Mouse (Mus musculus): ENCODE results near the gene Hibch. TPM values are rescaled to one million over a fixed set of nuclear protein-coding genes. Genes with fewer than 3 reads are reported as not detected.

The Hibch gene
- polyA plus RNA-seq (2016; fragmentation: Nextera tagmentation; extraction: Ambion mirVana): 22.7 and 28.3 TPM in 2 replicates

- Histone ChIP-seq H3K27me3 (ENCODE audit: insufficient read depth, poor library complexity, severe bottlenecking) (no peaks in the 10 kb centered on the region), H3K9me3 (no peaks in the 10 kb centered on the region), H3K4me3 (peak within 1 kb of the TSS; percentile 69), H3K27ac (peak within 1 kb of the TSS; percentile 89), H3K36me3 (no peaks in the 10 kb centered on the region), H3K4me1 (replicated peaks) (peaks cover 12% of the 10 kb centered on the region)
- DNase-seq (ENCODE audit: low spot score): peak; percentile 99
- WGBS: 3% methylated on average over 45 of the region's 45 CpGs
Measured at GRCm38 (mm10) chr1:52844782-52845665, at the start of gene Hibch. Gene Hibch (plus strand): TSS chr1:52844929.

- Histone ChIP-seq H3K9me3 (no peaks in the 10 kb centered on the region), H3K4me1 (replicated peaks) (peaks cover 8% of the 10 kb centered on the region; the same call in 1 of the 2 replicates), H3K36me3 (peaks cover 5% of the 10 kb centered on the region; the same call in 1 of the 2 replicates), H3K27ac (no peak overlapping the region), H3K27me3 (ENCODE audit: insufficient read depth, poor library complexity, severe bottlenecking) (no peaks in the 10 kb centered on the region), H3K4me3 (no peak overlapping the region)
- no peak for DNase-seq (ENCODE audit: low spot score)
- 86% methylated on average over 2 of the region's 2 CpGs for WGBS
Measured at GRCm38 (mm10) chr1:52795927-52796326, 48.8 kb upstream of the Hibch start.

DNA sequence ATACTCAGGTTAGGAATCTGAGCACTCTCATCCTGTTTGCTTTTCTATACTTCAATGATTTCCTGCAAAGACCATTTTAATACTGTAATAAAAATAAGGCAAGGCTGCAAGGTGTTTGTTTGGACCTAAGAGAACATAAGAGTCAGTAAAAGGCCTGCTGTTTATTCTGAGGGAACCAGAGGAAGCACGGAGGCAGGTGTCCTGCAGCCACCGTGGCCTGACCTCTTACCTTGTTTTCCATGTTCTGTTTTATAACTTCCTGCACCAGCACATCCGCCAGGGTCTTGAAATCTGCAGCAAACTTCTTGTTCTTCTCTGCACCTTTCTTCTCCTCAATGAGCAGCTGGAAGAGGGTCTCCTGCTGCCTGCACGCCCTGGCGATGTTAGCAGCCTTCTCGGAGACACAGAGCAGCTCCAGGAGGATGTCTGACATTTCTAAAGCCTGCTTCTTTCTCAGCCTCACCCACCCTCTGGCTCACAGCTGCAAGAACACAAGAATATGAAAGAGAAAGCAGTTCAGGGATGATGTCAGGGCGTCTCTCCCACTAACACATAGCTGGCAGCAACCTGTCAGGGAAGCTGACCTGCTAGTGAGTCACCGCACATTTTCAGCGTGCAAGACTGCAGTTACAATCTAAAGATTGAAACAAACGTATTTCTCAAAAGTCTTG, 45.5 kb upstream of the Hibch start:
- DNase-seq (ENCODE audit: low spot score): no peak
- 86% methylated on average over 10 of the region's 10 CpGs for WGBS

GRCm38 (mm10) chr1:52799772-52800171, 45.0 kb upstream of the Hibch start:
- 91% methylated on average over 5 of the region's 5 CpGs for whole genome bisulfite sequencing
- Histone ChIP-seq H3K4me3 (no peak overlapping the region), H3K36me3 (no peaks in the 10 kb centered on the region), H3K9me3 (no peaks in the 10 kb centered on the region), H3K27ac (no peak overlapping the region), H3K27me3 (ENCODE audit: insufficient read depth, poor library complexity, severe bottlenecking) (no peaks in the 10 kb centered on the region), H3K4me1 (replicated peaks) (peaks cover 8% of the 10 kb centered on the region; the same call in 1 of the 2 replicates)
- DNase-seq (ENCODE audit: low spot score): no peak

More for the DNA sequence above, 45.5 kb upstream of the Hibch start:
- Histone ChIP-seq H3K27me3 (ENCODE audit: insufficient read depth, poor library complexity, severe bottlenecking) (no peaks in the 10 kb centered on the region), H3K9me3 (no peaks in the 10 kb centered on the region), H3K27ac (no peak overlapping the region), H3K4me3 (no peak overlapping the region), H3K4me1 (replicated peaks) (peaks cover 8% of the 10 kb centered on the region; the same call in 1 of the 2 replicates), H3K36me3 (peaks cover 5% of the 10 kb centered on the region; the same call in 1 of the 2 replicates)

- Histone ChIP-seq H3K27me3 (ENCODE audit: insufficient read depth, poor library complexity, severe bottlenecking) (no peaks in the 10 kb centered on the region), H3K4me1 (replicated peaks) (peaks cover 8% of the 10 kb centered on the region; the same call in 1 of the 2 replicates), H3K4me3 (no peak overlapping the region), H3K9me3 (no peaks in the 10 kb centered on the region), H3K36me3 (no peaks in the 10 kb centered on the region), H3K27ac (no peak overlapping the region)
- no peak for DNase-seq (ENCODE audit: low spot score)
- 68% methylated on average over 3 of the region's 3 CpGs for WGBS
Measured at GRCm38 (mm10) chr1:52800340-52800740, 44.4 kb upstream of the Hibch start.

DNA sequence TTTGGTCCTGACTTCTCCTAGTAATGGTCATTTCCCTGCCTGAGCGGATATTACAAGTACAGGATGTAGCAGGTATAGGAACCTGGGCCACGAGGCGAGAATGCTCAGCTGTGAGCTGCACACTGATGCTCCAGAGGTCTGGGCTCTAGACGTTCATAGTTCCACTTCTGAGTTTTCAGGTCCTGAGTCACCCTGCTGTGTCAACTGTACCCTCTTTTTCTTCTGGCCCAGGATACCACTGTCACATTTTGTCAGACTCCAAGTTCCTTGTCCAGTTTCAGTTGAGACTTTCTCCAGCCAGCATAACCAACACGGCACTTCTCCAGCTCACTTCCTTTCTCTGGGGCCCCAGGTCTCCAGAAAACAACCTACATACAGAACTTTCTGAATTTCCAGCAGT, 43.1 kb upstream of the Hibch start:
- WGBS: 91% methylated on average over 5 of the region's 5 CpGs
- Histone ChIP-seq H3K9me3 (no peaks in the 10 kb centered on the region), H3K27me3 (ENCODE audit: insufficient read depth, poor library complexity, severe bottlenecking) (no peaks in the 10 kb centered on the region), H3K36me3 (no peaks in the 10 kb centered on the region), H3K27ac (no peak overlapping the region), H3K4me3 (no peak overlapping the region), H3K4me1 (replicated peaks) (peaks cover 8% of the 10 kb centered on the region; the same call in 1 of the 2 replicates)
- no peak for DNase-seq (ENCODE audit: low spot score)

DNA sequence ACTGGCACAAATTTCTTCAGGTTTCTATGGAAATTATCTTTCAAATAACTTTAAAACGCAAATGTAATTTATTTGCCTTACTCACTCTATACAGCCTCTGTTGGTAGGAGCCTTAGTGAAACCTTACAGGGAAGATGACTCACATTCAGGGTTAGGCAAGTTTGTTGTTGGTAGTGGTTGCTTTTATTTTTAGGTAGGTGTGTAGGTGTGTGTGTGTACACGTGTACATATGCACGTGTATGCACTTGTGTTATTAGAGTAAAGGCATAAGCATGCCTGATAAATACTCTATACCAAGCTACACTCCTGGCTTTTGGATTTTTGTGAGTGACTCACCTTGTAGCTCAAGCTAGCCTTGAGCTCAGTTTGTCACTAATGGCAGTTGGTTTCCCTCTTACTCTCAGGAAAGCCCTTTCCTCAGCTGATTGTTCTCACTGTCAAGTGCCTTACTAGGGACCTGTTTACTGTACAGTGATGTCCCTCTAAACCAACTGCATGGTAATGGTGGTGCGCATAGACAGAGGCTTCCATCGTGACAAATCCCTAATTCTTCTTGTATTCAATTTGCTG, 42.2 kb upstream of the Hibch start:
- peaks cover 8% of the 10 kb centered on the region; the same call in 1 of the 2 replicates for H3K4me1 ChIP-seq (replicated peaks)
- H3K27me3 ChIP-seq (ENCODE audit: insufficient read depth, poor library complexity, severe bottlenecking): no peaks in the 10 kb centered on the region
- H3K4me3 ChIP-seq: no peak overlapping the region
- H3K36me3 ChIP-seq: no peaks in the 10 kb centered on the region
- WGBS: 92% methylated on average over 5 of the region's 5 CpGs
- no peaks in the 10 kb centered on the region for H3K9me3 ChIP-seq
- no peak overlapping the region for H3K27ac ChIP-seq
- no peak for DNase-seq (ENCODE audit: low spot score)

- WGBS: 71% methylated on average over 1 of the region's 1 CpGs
Measured at GRCm38 (mm10) chr1:52805041-52805440, 39.7 kb upstream of the Hibch start.

GRCm38 (mm10) chr1:52808456-52808855, 36.3 kb upstream of the Hibch start:
- H3K9me3 ChIP-seq: no peaks in the 10 kb centered on the region
- H3K36me3 ChIP-seq: no peaks in the 10 kb centered on the region
- no peak overlapping the region for H3K4me3 ChIP-seq
- no peak overlapping the region for H3K27ac ChIP-seq
- no peak for DNase-seq (ENCODE audit: low spot score)
- no peaks in the 10 kb centered on the region for H3K4me1 ChIP-seq (replicated peaks)
- H3K27me3 ChIP-seq (ENCODE audit: insufficient read depth, poor library complexity, severe bottlenecking): no peaks in the 10 kb centered on the region
- 92% methylated on average over 6 of the region's 6 CpGs for WGBS

More at GRCm38 (mm10) chr1:52805041-52805440, 39.7 kb upstream of the Hibch start:
- no peaks in the 10 kb centered on the region for H3K36me3 ChIP-seq
- no peak for DNase-seq (ENCODE audit: low spot score)
- no peaks in the 10 kb centered on the region for H3K4me1 ChIP-seq (replicated peaks)
- H3K4me3 ChIP-seq: no peak overlapping the region
- no peaks in the 10 kb centered on the region for H3K9me3 ChIP-seq
- H3K27ac ChIP-seq: no peak overlapping the region
- H3K27me3 ChIP-seq (ENCODE audit: insufficient read depth, poor library complexity, severe bottlenecking): no peaks in the 10 kb centered on the region

DNA sequence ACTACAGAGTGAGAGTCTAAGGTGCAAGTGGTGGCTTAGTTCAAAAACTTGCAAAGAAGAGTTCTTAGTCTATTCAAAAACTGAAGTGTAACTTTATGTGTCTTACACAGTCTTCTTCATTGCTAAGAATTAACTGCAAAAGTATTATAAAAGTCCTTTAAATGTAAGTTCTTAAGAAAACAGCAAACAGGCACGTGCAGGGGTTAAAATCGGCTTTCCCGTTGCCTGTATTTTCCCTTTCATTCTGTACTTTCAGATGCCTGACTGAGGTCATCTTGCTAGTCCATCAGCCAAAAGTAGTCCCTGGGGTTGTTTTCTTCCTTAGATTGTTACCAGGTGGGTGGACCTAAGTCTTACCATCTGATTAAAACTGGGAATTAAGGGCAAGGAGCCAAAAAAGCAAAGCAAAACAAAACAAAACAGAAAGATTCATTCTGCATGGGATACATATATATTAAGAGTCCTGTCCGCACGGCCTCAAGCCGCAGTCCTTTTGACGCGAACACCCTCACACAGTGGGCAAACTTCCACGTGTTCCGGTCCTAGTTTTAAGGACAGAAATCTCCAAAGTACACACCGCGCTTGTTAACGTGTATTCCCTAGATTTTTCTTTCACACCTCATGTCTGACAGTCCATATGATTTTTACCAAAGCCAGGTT, 28.4 kb upstream of the Hibch start:
- Histone ChIP-seq H3K27me3 (ENCODE audit: insufficient read depth, poor library complexity, severe bottlenecking) (no peaks in the 10 kb centered on the region), H3K27ac (no peak overlapping the region), H3K9me3 (no peaks in the 10 kb centered on the region), H3K36me3 (no peaks in the 10 kb centered on the region), H3K4me3 (peak overlapping the region; percentile 68), H3K4me1 (replicated peaks) (peaks cover 19% of the 10 kb centered on the region)
- WGBS: 68% methylated on average over 13 of the region's 13 CpGs
- DNase-seq (ENCODE audit: low spot score): no peak

DNA sequence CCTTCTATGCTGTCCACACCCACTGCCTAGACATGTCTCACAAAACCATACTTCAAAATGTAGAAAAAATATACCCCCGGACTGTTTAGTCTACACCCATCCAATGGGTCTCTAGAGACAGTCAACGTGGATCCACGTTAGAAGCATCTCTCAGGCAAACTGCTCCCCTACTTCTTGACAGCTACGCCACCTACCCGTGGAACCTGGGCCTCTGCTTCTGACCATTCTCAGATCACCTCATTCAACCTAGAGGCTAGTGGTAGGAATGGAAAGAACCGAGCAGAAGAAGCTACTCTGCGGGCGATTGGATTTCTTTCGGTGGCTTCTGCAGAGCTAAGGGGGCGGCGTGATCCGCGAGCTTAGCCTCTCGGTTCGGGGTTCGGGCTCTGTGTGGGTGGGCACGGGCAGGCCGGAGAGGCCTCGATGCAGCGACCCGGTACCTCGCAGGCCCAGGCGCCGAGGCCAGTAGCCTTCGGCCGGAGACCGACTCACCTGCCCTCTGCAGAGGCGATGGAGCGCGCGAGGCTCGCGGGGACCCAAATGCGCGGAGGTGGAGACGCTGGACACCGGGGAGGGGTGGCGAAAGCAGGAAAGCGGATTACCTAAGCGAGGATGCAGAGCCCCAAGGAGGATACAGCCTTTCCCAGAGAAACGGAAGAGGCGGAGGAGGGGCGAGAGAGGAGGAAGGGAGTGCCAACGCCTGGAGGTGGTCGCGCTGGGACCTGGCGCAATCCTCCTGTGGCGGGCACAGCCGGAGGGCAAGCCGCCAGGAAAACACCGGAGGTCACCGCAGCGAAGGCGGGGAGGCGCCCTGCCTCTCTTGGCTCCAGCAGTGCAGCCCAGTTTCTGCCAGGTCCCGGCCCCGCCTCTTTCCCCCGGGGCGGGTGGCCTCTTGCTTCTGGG, 27.6 kb upstream of the Hibch start, which contains the start of gene Inpp1:
Gene Inpp1, minus strand, starts transcription at position 779 of the 903 bp plus-strand sequence.
- peak; percentile 76 for DNase-seq (ENCODE audit: low spot score)
- H3K4me3 ChIP-seq: peak within 1 kb of the TSS; percentile 68
- peaks cover 19% of the 10 kb centered on the region for H3K4me1 ChIP-seq (replicated peaks)
- no peaks in the 10 kb centered on the region for H3K27me3 ChIP-seq (ENCODE audit: insufficient read depth, poor library complexity, severe bottlenecking)
- H3K36me3 ChIP-seq: no peaks in the 10 kb centered on the region
- WGBS: 1% methylated on average over 59 of the region's 59 CpGs
- peak within 1 kb of the TSS; percentile 90 for H3K27ac ChIP-seq
- H3K9me3 ChIP-seq: no peaks in the 10 kb centered on the region
